Mouse (Mus musculus): ENCODE data around the gene Iars. TPM values are rescaled to one million over a fixed set of nuclear protein-coding genes. Genes with fewer than 3 reads are reported as not detected.
"Not testable (repeated sequence)": the region's sequence is repeated elsewhere in the genome, so short reads cannot be mapped to it uniquely, and the experiment has no call there.

Iars gene
- total RNA-seq, 1 experiment from 2014 or later = 33.3 TPM

DNA sequence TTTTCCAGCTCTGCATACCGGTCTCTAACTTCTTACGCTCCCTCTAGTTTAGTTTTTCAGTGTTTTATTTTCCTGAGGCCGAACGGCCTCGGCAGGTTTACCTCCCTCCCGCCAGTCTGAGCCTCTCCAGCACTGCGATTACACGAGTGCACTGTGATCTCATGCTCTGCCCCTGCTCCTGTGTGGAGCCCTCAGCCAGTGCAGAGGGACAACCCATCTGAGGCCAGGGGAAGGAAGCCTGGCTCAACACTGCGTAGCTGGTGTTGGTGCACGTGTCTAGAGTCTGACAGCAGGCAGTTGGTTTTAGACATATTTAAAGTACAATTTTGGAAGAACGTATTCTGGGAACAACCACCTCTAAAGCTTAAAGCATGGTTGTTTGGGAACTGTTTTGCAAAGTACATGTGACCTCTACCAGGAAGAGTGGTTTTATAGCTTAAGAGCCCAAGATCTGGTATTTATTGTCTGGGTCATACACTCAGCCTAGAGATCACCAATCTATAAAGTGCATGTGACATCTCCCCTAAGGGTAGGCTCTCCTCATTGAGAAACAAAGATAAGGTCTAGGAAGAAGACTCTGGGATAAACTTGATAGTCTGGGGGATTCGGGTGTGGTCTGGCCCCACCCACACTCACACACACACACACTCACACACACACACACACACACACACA is 30.3 kb downstream of the Iars start:
- ATAC-seq (ENCODE audit: extremely low read depth, insufficient number of reproducible peaks, low FRiP score, poor library complexity, severe bottlenecking) = no peak

DNA sequence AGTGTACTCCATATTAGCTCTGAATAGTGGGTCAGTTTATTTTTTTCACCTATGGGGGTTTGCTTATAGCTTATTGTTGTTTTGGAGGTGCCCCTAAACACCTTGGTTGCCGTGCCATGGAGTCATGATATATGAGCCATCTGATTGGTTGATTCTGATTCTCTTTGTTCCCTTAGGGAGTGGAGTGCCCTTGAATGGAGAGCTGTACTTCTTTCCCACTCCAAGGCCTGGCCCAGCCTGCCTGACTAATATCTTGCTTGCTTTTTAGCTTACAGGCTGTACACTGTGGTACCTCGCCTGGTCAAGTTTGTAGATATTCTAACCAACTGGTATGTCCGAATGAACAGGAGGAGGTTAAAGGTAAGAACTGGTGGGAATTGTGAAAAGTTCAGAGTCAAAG is 37.4 kb downstream of the Iars start:
- ATAC-seq (ENCODE audit: extremely low read depth, insufficient number of reproducible peaks, low FRiP score, poor library complexity, severe bottlenecking) = no peak

- ATAC-seq (ENCODE audit: extremely low read depth, insufficient number of reproducible peaks, low FRiP score, poor library complexity, severe bottlenecking) = no peak
Measured at GRCm38 (mm10) chr13:49736430-49736829, 54.5 kb downstream of the Iars start.

DNA sequence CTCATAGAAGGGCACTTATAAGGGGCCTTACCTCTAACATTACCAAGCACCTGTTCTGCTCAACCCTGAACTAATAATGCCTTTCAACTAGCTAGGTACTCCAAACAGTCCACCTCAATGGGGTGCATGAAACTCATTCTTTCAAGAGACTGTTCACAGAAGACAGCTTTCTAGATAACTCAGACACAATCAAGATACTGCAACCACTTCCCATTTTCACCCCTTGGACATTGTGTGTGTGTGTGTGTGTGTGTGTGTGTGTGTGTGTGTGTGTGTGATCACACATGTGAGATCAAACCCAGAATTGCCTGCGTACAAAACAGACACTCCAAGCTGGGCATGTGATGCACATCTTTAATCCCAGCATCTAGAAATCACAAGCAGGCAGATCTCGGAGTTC is 56.1 kb downstream of the Iars start:
- ATAC-seq (ENCODE audit: extremely low read depth, insufficient number of reproducible peaks, low FRiP score, poor library complexity, severe bottlenecking) = no peak

- no peak for ATAC-seq (ENCODE audit: extremely low read depth, insufficient number of reproducible peaks, low FRiP score, poor library complexity, severe bottlenecking)
Measured at GRCm38 (mm10) chr13:49741285-49742040, 59.6 kb downstream of the Iars start.

DNA sequence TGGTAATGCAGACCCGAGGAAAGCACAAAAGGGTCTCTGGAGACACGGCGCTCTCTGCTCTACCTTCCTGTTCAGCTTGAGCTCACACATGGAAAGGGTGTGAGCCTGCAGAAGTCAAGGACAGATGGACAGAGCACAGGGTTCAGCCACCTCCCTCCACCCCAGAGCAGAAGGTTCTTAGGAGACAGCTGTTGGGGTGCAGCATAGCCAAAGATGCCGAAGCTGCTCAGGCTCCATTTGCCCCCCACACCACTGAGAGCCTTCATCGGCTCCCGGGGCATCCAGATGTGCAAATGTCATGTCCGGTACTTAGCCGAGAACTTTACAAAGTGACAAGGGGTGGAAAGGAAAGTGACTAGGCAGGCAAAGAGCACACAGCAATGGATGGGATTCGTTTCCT is 74.7 kb downstream of the Iars start:
- no peak for ATAC-seq (ENCODE audit: extremely low read depth, insufficient number of reproducible peaks, low FRiP score, poor library complexity, severe bottlenecking)

- ATAC-seq (ENCODE audit: extremely low read depth, insufficient number of reproducible peaks, low FRiP score, poor library complexity, severe bottlenecking) = no peak
Measured at GRCm38 (mm10) chr13:49757966-49758365, 76.1 kb downstream of the Iars start.

DNA sequence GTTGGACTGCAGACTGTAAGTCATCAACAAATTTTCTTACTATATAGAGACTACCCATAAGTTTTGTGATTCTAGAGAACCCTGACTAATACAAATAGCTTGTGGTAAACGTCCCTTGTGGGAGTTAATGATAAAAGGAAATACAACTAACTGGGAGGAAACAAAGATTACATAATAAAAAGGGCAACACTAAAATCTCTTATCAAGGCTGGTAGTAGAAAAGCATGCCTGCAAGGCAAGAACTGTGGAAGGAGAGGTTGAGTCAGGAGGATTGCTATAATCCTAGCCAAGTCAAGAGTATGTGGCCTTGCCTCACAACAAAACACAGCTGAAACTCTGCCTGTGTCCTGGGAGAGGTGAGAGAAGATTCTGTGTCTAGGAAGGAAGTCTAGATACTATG is 78.8 kb downstream of the Iars start:
- ATAC-seq (ENCODE audit: extremely low read depth, insufficient number of reproducible peaks, low FRiP score, poor library complexity, severe bottlenecking) = no peak

DNA sequence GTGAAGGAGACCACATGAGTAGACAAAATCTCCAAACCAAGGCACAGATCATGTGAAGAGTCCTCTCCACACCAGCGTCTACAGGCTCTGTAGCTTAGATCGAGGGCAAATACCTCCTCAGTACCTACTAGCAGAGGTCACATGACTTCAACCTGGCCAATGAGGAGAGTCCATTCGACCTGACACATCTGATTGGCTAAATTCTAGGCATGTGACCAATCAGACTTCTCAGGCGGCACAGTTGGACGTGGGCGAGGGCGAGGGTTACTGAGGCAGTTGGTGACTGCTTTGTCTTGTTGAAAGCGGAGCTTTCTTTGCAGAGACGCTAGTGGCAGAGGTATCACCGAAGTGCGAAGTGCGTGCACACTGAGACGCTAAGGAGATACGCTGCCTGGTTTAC is 80.3 kb downstream of the Iars start:
- ATAC-seq (ENCODE audit: extremely low read depth, insufficient number of reproducible peaks, low FRiP score, poor library complexity, severe bottlenecking) = no peak

DNA sequence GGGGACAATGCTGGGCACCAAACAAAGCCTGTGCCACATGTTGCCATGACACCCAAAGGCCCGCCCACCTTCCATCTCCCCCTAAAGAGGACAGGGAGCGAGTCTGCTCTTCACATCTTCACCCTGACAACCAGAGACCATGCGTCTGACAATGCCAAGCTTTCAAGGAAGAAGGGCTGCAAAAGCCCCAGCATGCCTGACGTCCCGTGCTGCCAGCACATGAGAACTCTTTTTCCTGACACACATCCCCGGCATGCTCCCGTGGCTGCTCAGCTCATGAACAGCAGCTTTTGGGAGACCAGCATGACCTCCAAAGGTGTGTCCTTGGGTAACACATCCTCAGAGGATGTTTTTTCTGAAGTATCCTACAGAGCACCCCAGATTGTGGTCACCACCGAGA is 83.4 kb downstream of the Iars start:
- no peak for ATAC-seq (ENCODE audit: extremely low read depth, insufficient number of reproducible peaks, low FRiP score, poor library complexity, severe bottlenecking)

DNA sequence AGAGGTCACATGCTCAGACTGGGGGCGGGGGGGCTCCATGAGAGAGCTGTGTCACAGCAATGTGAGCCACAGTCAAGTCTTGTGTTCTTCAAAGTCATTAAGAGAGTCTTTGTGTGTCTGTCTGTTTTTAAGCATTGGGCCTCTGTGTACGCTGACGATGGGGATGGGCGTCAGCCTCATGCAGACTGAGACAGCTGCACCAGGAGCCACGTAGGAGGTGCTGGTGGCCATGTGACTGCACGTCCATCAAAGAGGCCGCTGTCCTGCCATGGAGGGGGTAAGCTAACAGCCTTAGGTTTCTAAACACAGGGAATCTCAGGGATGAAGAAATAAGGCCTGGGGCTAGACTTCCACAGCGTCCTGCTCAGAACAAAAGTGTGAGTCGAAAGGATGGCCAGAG is 84.4 kb downstream of the Iars start:
- no peak for ATAC-seq (ENCODE audit: extremely low read depth, insufficient number of reproducible peaks, low FRiP score, poor library complexity, severe bottlenecking)

GRCm38 (mm10) chr13:49768048-49768447 is 86.1 kb downstream of the Iars start:
- ATAC-seq (ENCODE audit: extremely low read depth, insufficient number of reproducible peaks, low FRiP score, poor library complexity, severe bottlenecking) = no peak

DNA sequence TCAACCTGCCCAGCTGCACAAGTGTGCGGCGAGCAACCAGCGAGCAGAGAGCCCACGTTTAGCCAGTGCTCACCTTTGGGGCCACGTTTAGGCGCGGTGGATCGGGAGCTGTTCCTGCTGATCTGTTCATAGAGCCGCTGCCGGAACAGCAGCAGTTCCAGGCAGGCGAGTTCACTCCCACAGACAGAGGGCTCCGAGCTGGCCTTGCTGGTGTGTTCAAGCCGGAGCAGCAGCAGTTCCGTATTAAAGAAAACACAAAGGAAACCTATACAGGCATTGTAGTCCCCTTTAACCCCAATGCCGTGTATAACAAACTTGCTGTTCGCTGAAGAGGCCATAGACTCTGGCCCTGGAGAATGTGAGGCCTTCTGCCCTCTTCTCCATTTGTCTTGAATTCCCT is 87.2 kb downstream of the Iars start:
- no peak for ATAC-seq (ENCODE audit: extremely low read depth, insufficient number of reproducible peaks, low FRiP score, poor library complexity, severe bottlenecking)

DNA sequence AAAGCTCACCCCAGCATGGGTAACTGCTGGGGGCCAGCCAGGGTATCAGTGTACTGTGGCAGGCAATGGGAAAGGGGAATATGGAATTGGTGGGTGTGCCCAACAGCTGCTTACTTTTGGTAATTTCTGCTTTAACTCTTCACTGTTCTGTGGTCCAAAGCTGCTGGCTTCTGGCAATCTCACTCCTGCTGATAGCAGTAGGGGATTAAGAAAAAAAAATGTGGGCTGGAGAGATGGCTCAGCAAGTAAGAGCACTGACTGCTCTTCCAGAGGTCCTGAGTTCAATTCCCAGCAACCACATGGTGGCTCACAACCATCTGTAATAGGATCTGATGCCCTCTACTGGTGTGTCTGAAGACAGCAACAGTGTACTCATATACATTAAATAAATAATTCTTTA is 89.6 kb downstream of the Iars start:
- ATAC-seq (ENCODE audit: extremely low read depth, insufficient number of reproducible peaks, low FRiP score, poor library complexity, severe bottlenecking) = not testable (repeated sequence)

Other genes starting within 250 kb of the Iars start
- gene Tes3-ps, start 188.8 kb upstream of the Iars start, total RNA-seq (2017) = 0.74 and 1.4 TPM in 2 replicates
- gene Ecm2, start 177.3 kb upstream of the Iars start, total RNA-seq (2017) = not detected in 2 replicates
- gene Aspn, start 137.7 kb upstream of the Iars start, total RNA-seq (2017) = not detected in 2 replicates
- not detected in 2 replicates for gene Omd, start 99.6 kb upstream of the Iars start, total RNA-seq (2017)
- gene Ogn, start 74.1 kb upstream of the Iars start, total RNA-seq (2017) = not detected in 2 replicates
- gene Cenpp, start 29.3 kb upstream of the Iars start, total RNA-seq (2017) = 0.86 and 2.3 TPM in 2 replicates
- gene Nol8, start 29.0 kb upstream of the Iars start, total RNA-seq (2017) = 40.1 and 49.1 TPM in 2 replicates
- gene Gm30302, start 116.9 kb downstream of the Iars start, total RNA-seq (2017) = not detected in 2 replicates